Mouse (Mus musculus) lung, embryonic 15.5 days (tissue): ENCODE measurements around the gene Thpo. TPM values are rescaled to one million over a fixed set of nuclear protein-coding genes. Genes with fewer than 3 reads are reported as not detected.
A peak's percentile ranks its signal among the peaks of the same experiment; 100 is the strongest.

Experiments
- ATAC-seq: fragments of 200-750 bp; cut with Nextera tagmentation; 2 replicates; pipeline ENCODE4 v1.8.0; 2017; ENCODE audit warnings: moderate number of reproducible peaks, borderline replicate concordance; ENCODE audit not compliant: low FRiP score, low TSS enrichment; ENCODE audit errors: extremely low read depth
- H3K27ac ChIP-seq: fragments of 300-500 bp; sonication (generic); 2 replicates; pipeline ENCODE4 v1.5.1; 2015; ENCODE audit warnings: moderate library complexity, mild to moderate bottlenecking, inconsistent platforms
- H3K27me3 ChIP-seq: fragments of 300-500 bp; sonication (generic); 2 replicates; pipeline ENCODE4 v1.6.1; 2015; ENCODE audit warnings: inconsistent platforms
- H3K36me3 ChIP-seq: fragments of 300-500 bp; sonication (generic); 2 replicates; pipeline ENCODE4 v1.6.1; 2015; ENCODE audit warnings: inconsistent platforms
- H3K4me1 ChIP-seq: fragments of 300-500 bp; sonication (generic); 2 replicates; pipeline ENCODE4 v1.6.1; 2015; ENCODE audit warnings: inconsistent platforms
- H3K4me2 ChIP-seq: fragments of 300-500 bp; sonication (generic); 2 replicates; pipeline ENCODE4 v1.6.1; 2015; ENCODE audit warnings: inconsistent platforms, mild to moderate bottlenecking, moderate library complexity
- H3K4me3 ChIP-seq: fragments of 300-500 bp; sonication (generic); 2 replicates; pipeline ENCODE4 v1.5.1; 2015; ENCODE audit warnings: mild to moderate bottlenecking, inconsistent platforms
- H3K9ac ChIP-seq: fragments of 300-500 bp; sonication (generic); 2 replicates; pipeline ENCODE4 v1.6.1; 2015; ENCODE audit warnings: inconsistent platforms
- H3K9me3 ChIP-seq: fragments of 300-500 bp; sonication (generic); 2 replicates; pipeline ENCODE4 v1.6.1; 2016; ENCODE audit warnings: inconsistent platforms
- WGBS: fragments of 180-500 bp; shearing (Covaris S2); methylation state at CpG from one replicate; pipeline ENCODE4 v1.1.7; 2015; 5-methylcytosine and 5-hydroxymethylcytosine counted together
- polyA plus RNA-seq: library from polyadenylated mRNA; unstranded; fragments of >200 nt; fragmentation: Nextera tagmentation; extraction: Ambion mirVana; gene quantifications from 2 replicates; pipeline ENCODE4 v1.2.1, GENCODE M21; 2015

Thpo gene
- polyA plus RNA-seq, 1 experiment from 2014 or later: 0.51 TPM

DNA sequence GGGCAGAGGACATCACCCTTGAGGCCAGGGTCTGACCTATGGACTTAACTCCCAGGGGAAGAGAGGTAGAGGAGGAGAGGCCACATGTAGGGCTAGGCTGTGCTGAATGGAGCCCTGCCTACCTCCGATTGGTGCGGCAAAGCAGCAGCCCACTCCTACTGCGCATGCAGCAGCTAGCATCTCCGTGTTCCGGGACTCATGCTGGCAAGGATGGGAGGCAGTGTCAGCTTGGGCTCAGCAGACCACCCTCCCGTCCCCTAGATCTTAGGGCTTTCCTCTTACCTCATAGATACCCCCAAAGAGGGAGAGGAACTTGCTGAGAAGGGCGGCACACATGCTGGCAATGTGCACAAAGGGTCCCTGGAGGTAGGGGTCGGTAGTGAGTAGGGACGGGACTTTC lies 22.1 kb downstream of the Thpo start:
- Histone ChIP-seq H3K4me3 (no peak overlapping the region), H3K9ac (no peak overlapping the region), H3K4me1 (peaks cover 22% of the 10 kb centered on the region), H3K4me2 (no peak overlapping the region), H3K27ac (no peak overlapping the region), H3K36me3 (peaks cover 3% of the 10 kb centered on the region; the same call in 1 of the 2 replicates), H3K27me3 (no peaks in the 10 kb centered on the region), H3K9me3 (no peaks in the 10 kb centered on the region)
- no peak for ATAC-seq
- WGBS: 76% methylated on average over 9 of the region's 9 CpGs

DNA sequence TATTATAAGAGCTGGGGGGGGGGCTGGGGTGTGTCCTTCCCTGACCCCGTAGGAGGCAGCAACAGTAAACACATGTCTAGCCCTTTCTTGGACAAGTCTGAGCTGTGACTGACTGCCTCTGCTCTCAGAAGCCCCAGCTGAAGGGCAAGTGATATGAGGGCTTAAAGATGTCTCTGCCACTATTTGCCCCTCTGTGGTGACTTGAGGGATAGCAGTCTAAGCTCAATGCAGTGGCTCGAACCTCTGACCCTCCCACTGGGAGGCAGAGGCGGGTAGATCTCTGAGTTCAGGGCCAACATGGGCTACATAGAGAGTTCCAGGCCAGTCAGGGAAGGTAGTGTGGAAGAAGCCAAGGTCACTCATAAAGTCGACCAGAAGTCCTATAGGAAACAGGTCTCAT lies 23.5 kb downstream of the Thpo start:
- H3K27me3 ChIP-seq: no peaks in the 10 kb centered on the region
- peaks cover 3% of the 10 kb centered on the region; the same call in 1 of the 2 replicates for H3K36me3 ChIP-seq
- no peak overlapping the region for H3K9ac ChIP-seq
- no peaks in the 10 kb centered on the region for H3K9me3 ChIP-seq
- 74% methylated on average over 4 of the region's 4 CpGs for WGBS
- no peak overlapping the region for H3K4me3 ChIP-seq
- H3K4me2 ChIP-seq: no peak overlapping the region
- H3K27ac ChIP-seq: no peak overlapping the region
- peaks cover 12% of the 10 kb centered on the region for H3K4me1 ChIP-seq
- no peak for ATAC-seq

DNA sequence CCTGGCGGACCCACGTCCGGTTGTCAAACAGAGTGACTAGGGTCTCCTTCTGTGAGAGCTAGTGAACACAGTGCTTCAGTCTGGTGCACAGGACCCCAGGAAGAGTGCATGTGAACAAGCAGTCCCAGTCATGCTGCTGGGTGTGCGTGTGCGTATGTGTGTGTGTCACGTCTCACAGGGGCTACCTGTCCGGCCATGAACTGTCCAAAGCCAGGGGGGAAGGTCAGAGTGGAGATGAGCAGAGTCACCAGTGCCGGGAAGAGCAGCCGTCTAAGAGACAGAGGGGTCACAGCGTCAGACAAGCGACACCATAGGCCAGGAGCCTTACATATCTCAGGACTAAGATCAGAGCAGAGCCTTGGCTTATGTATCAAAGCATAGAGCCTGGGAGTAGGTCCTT lies 23.9 kb downstream of the Thpo start:
- Histone ChIP-seq H3K36me3 (peaks cover 3% of the 10 kb centered on the region; the same call in 1 of the 2 replicates), H3K9ac (no peak overlapping the region), H3K4me2 (no peak overlapping the region), H3K4me3 (no peak overlapping the region), H3K27me3 (no peaks in the 10 kb centered on the region), H3K27ac (no peak overlapping the region), H3K9me3 (no peaks in the 10 kb centered on the region), H3K4me1 (peaks cover 9% of the 10 kb centered on the region)
- 93% methylated on average over 11 of the region's 11 CpGs for WGBS
- no peak for ATAC-seq

DNA sequence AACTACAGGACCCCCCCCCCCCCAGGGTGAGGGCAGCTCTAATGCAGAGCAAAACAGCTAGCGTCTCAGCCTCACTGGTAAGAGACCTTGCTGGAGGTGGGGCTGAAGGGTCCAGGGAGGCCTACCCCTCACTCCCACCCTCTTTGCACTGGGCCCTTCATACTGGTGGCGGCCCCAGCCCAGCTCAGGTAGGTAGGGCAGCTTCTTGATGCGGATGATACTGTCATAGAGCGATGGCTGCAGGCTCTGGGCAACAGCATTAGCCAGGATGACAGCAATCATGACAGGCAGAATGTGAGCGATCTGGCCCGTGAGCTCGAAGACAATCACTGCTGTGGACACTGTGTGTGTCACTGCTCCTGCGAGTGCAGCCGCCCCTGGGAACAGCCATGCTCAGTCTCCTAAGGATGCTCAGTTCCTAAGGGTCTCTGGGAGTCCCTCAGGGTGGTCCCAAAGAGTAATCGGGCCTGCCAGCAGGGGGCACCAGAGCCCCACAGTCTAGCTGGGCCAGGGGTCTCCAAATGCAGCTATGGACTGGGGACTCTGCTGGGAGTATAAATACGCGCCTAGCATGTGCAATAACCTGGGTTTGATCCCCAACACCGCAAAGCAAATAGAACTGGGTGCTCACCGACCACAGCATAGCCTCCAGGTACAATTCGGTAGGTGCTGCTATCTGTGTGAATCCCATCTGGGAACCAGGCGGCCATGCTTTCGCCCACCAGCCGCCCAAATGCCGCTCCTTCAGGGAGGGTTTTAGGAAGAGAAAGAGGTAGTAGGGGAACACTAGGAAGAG lies 25.2 kb downstream of the Thpo start:
- H3K4me2 ChIP-seq: no peak overlapping the region
- peaks cover 3% of the 10 kb centered on the region; the same call in 1 of the 2 replicates for H3K36me3 ChIP-seq
- no peaks in the 10 kb centered on the region for H3K4me1 ChIP-seq
- H3K4me3 ChIP-seq: no peak overlapping the region
- WGBS: 73% methylated on average over 19 of the region's 19 CpGs
- H3K9ac ChIP-seq: no peak overlapping the region
- H3K27me3 ChIP-seq: no peaks in the 10 kb centered on the region
- ATAC-seq: peak; percentile 29; the same call in 1 of the 2 replicates
- H3K9me3 ChIP-seq: no peaks in the 10 kb centered on the region
- H3K27ac ChIP-seq: no peak overlapping the region

DNA sequence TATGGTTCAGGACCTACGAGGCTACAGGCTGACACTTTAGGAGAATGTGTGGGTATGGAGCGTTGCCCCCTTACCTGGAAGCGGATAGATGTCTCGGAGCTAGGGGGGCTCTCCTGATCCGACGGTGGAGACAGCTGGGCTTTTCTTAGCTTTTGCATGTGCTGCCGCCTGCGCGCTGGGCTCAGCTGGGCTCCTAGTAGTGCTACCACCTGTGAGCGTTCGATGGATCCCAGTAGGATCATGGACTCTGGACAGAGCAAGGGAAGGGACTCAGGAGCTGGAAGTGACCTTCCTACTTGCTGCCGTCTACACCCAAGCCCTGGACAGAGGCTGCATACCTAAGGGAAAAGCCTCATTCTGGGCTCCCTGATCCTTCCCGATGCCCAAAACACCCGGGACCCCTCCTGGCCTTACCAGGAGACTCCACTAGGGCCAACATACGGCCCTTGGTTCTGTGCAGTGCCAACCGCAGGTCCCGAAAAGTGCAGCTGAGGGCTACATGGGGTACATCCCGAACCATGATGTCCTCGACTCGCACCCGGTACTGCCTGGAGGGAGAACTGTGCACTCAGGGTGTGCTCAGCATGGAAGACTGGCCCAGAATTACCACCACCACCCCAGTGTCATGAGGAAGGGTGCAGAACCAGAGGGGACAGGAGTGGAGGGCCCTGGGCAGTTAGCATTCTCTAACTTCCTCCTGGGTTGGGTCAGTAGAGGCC lies 25.9 kb downstream of the Thpo start:
- Histone ChIP-seq H3K4me3 (no peak overlapping the region), H3K4me1 (no peaks in the 10 kb centered on the region), H3K27ac (no peak overlapping the region), H3K9me3 (no peaks in the 10 kb centered on the region), H3K4me2 (no peak overlapping the region), H3K27me3 (no peaks in the 10 kb centered on the region), H3K9ac (no peak overlapping the region), H3K36me3 (peaks cover 3% of the 10 kb centered on the region; the same call in 1 of the 2 replicates)
- 92% methylated on average over 21 of the region's 21 CpGs for WGBS
- ATAC-seq: no peak

DNA sequence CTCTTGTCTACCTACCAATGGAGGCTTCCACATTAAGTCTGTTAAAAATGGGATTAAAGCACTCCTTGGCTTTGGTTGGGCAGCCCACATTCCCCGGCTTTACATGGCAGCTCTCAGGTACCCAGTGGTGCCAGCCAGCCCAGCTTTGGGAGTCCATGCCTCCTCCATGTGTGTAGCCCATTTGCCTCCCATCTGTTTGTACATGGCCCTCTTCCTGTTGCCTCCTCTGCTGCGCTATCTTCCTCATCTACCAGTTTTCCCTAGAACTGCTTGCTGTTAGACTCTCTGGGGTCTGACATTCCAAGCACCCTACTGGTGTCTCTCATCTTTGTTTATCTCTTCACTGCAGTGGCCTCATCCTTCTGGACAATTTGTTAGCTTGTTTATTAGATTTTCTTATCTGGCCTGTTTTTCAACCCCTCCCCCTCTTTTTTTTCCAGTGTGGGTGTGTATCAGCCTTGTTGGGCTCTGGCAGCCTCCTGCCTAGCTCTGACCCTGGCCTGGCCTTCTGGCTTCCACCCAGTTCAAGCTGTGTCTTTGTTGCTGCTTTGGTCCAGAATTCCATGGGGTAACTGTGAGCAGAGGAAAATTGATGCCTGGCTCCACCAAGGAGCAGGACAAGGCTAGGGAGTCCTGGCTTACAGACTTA lies 27.8 kb downstream of the Thpo start:
- no peak for ATAC-seq
- 84% methylated on average over 2 of the region's 2 CpGs for WGBS
- H3K4me2 ChIP-seq: no peak overlapping the region

DNA sequence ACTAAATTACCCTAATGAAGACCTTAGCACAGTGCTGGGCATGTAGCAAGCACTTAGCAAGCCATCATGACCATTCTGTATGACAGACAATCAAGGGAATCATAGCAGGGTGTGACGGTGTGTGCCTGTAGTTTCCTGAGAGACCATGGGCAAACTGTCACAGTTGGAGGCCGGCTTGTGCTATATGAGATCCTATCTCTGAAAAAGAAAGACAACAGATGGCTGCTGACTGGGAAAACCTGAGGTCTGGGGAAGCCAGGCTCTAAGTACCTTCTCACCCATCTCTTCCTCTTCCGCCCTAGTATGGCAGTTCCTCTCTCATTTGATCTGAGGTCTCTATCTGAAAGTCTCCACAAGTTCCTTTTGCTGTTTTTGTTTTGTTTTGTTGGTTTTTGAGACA lies 28.5 kb downstream of the Thpo start:
- H3K9me3 ChIP-seq: no peaks in the 10 kb centered on the region
- 87% methylated on average over 3 of the region's 3 CpGs for WGBS
- H3K27ac ChIP-seq: no peak overlapping the region
- no peak overlapping the region for H3K4me3 ChIP-seq
- peaks cover 16% of the 10 kb centered on the region for H3K4me1 ChIP-seq
- ATAC-seq: no peak
- no peaks in the 10 kb centered on the region for H3K27me3 ChIP-seq
- H3K4me2 ChIP-seq: no peak overlapping the region
- H3K36me3 ChIP-seq: peaks cover 3% of the 10 kb centered on the region; the same call in 1 of the 2 replicates
- no peak overlapping the region for H3K9ac ChIP-seq

More for the DNA sequence above, 27.8 kb downstream of the Thpo start:
- H3K9me3 ChIP-seq: no peaks in the 10 kb centered on the region
- H3K9ac ChIP-seq: no peak overlapping the region
- H3K4me3 ChIP-seq: no peak overlapping the region
- H3K4me1 ChIP-seq: peaks cover 12% of the 10 kb centered on the region
- no peaks in the 10 kb centered on the region for H3K27me3 ChIP-seq
- H3K36me3 ChIP-seq: peaks cover 3% of the 10 kb centered on the region; the same call in 1 of the 2 replicates
- no peak overlapping the region for H3K27ac ChIP-seq

DNA sequence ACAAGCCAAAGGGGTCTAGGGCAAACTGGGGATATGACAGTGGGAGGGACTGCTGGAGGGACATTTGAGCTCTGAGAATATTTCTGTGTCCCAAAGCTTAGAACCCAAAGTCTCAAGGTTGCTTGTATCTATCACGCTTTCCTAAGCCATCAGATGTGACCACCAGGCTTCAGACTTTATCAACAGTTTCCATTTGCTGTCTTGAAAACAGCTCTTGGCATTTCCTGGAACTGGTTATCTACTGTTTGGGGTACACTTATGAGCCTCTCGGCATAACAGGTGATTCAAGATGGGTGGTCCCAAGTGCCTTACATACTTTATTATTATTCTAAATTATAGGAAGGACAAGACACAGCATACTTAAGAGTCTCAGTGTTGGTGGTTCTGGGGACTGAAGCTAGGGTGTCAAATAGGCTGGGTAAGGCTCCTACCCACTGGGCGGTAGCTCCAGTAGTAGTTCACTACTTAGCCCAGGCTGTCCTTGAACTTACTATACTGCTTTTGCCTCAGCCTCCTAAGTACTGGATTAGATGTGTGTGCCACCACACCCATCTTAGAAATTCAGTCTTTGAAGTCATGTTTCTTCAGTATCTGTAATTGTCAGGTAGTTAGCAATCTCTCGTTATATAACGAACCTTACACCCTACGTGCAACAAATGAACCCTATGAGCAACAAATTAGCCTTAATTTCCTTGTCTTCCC lies 30.5 kb downstream of the Thpo start:
- Histone ChIP-seq H3K27ac (no peak overlapping the region), H3K4me2 (no peak overlapping the region), H3K27me3 (no peaks in the 10 kb centered on the region), H3K4me1 (peaks cover 16% of the 10 kb centered on the region), H3K9ac (no peak overlapping the region), H3K4me3 (no peak overlapping the region), H3K9me3 (no peaks in the 10 kb centered on the region), H3K36me3 (no peaks in the 10 kb centered on the region; the same call in 1 of the 2 replicates)
- ATAC-seq: no peak
- 86% methylated on average over 6 of the region's 6 CpGs for WGBS

DNA sequence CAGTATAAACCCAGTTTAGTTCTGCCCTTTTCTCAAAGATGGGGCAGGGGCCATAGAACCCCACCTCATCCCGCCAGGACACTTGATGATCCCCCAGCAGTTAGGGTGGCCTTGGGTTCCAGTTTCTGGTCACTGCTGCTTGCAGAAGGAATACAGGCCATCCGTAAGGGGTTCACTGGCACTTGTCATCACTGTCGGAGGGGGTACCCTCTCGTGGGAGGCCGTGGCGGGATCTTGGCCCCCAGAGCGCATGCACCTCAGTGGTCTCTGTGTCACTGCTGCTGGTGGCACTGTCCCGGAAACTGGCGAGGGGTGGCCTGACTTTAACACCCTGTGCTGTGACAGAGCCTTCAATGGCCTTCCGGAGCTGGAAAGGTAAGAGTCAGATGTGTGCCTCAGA lies 31.2 kb downstream of the Thpo start:
- Histone ChIP-seq H3K27me3 (no peaks in the 10 kb centered on the region), H3K4me1 (peaks cover 16% of the 10 kb centered on the region), H3K9ac (no peak overlapping the region), H3K9me3 (no peaks in the 10 kb centered on the region), H3K4me2 (no peak overlapping the region), H3K27ac (no peak overlapping the region), H3K36me3 (no peaks in the 10 kb centered on the region; the same call in 1 of the 2 replicates), H3K4me3 (no peak overlapping the region)
- WGBS: 87% methylated on average over 10 of the region's 10 CpGs
- no peak for ATAC-seq

DNA sequence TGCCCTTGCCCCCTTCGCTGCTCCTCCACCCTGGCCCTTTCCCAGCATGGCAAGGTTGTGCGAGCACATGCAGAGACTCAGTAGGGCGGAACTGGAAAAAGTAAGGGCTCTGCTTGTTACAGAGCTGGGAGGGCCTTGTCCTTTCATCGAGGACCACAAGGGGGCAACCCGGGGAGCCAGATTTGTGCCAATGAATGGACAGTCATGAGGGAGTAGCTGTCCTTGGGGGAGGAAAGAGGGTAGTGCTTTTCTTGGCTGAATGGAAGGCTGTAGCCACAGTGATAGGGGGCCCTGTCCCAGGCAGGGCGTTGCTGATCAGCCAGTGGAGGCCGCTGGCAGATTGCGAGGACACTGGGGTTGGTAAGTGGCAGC lies 31.8 kb downstream of the Thpo start:
- no peaks in the 10 kb centered on the region for H3K27me3 ChIP-seq
- 0 out of 2 replicates have a peak overlapping the region, but pooled peaks have one; percentile 3 for H3K4me2 ChIP-seq
- WGBS: 10% methylated on average over 8 of the region's 8 CpGs
- no peak overlapping the region for H3K27ac ChIP-seq
- peak; percentile 56; the same call in 1 of the 2 replicates for ATAC-seq
- no peak overlapping the region for H3K9ac ChIP-seq
- no peaks in the 10 kb centered on the region for H3K36me3 ChIP-seq
- H3K9me3 ChIP-seq: no peaks in the 10 kb centered on the region
- H3K4me1 ChIP-seq: peaks cover 16% of the 10 kb centered on the region
- H3K4me3 ChIP-seq: no peak overlapping the region

DNA sequence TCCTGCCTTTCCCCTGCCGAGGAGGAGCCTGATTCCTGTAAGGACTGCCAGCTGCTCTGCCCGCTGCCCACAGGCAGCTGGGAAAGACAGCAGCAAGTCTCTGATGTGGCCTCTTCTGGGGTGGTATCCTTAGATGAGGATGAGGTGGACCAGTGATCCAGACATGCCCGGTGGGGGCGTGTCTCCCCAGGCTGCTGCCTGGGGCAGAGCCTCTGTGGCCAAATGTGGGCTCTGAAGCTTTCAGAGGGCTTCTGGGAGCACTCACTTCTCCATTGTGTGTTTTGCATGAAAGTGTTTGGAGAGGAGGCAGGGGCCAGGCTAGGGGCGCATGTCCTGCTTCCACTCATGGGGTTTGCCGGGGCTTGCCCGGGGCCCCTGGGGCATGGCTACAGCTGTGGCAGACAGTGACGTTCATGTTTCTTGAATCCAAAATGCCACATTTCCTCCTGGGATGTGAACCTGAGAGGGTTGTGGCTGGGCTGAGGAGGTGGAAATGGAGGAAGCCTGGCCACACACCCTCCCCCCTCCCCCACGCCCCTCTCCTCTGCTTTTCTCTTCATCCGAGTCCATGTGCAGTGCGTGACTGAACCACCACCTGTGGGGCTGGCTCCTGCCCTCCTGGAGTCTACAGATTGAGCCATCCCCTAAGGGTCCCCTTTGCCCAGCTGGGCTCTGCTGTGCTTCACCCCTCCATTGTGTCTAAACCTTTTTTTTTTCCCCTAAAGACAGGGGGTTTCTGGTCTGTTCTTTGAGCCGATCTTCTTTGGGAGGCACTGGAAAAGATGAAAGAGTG lies 32.4 kb downstream of the Thpo start:
- 30% methylated on average over 10 of the region's 12 CpGs for WGBS
- no peaks in the 10 kb centered on the region for H3K27me3 ChIP-seq
- H3K9me3 ChIP-seq: no peaks in the 10 kb centered on the region
- no peak overlapping the region for H3K27ac ChIP-seq
- 0 out of 2 replicates have a peak overlapping the region, but pooled peaks have one; percentile 7 for H3K4me2 ChIP-seq
- peak; percentile 13; the same call in 1 of the 2 replicates for ATAC-seq
- no peak overlapping the region for H3K4me3 ChIP-seq
- peaks cover 16% of the 10 kb centered on the region for H3K4me1 ChIP-seq
- no peaks in the 10 kb centered on the region for H3K36me3 ChIP-seq
- H3K9ac ChIP-seq: no peak overlapping the region
